Mouse (Mus musculus) lung, postnatal 10 days (tissue): Measurements from ENCODE around the gene Slc35a3.
"Not testable (repeated sequence)": the region's sequence is repeated elsewhere in the genome, so short reads cannot be mapped to it uniquely, and the experiment has no call there.

Experiments used
- DNase-seq: peaks from one replicate; pipeline ENCODE4 v3.0.0; 2021

Slc35a3 gene

GRCm38 (mm10) chr3:116695666-116695985 lies 17.0 kb downstream of the Slc35a3 start:
- no peak for DNase-seq

- DNase-seq = no peak
Measured at GRCm38 (mm10) chr3:116694955-116695665, 17.5 kb downstream of the Slc35a3 start.

- no peak for DNase-seq
Measured at GRCm38 (mm10) chr3:116694312-116694711, 18.3 kb downstream of the Slc35a3 start.

- no peak for DNase-seq
Measured at GRCm38 (mm10) chr3:116681160-116681559, 31.5 kb downstream of the Slc35a3 start, which contains the start of gene Gm43191. TSS of gene Gm43191 (minus strand) at chr3:116681260.

- not testable (repeated sequence) for DNase-seq
Measured at GRCm38 (mm10) chr3:116664281-116664680, 48.4 kb downstream of the Slc35a3 start.

GRCm38 (mm10) chr3:116662463-116662863 lies 50.2 kb downstream of the Slc35a3 start, which contains the start of gene Mfsd14a:
TSS of gene Mfsd14a (minus strand) at chr3:116662677.
- DNase-seq = peak; percentile 100

- no peak for DNase-seq
Measured at GRCm38 (mm10) chr3:116661870-116662414, 50.7 kb downstream of the Slc35a3 start.

- no peak for DNase-seq
Measured at GRCm38 (mm10) chr3:116661288-116661869, 51.3 kb downstream of the Slc35a3 start.

- no peak for DNase-seq
Measured at GRCm38 (mm10) chr3:116659856-116660430, 52.7 kb downstream of the Slc35a3 start.

GRCm38 (mm10) chr3:116658928-116659565 lies 53.6 kb downstream of the Slc35a3 start:
- DNase-seq = no peak

GRCm38 (mm10) chr3:116656184-116656965 lies 56.3 kb downstream of the Slc35a3 start:
- DNase-seq = no peak

GRCm38 (mm10) chr3:116654051-116654450 lies 58.6 kb downstream of the Slc35a3 start:
- not testable (repeated sequence) for DNase-seq

- no peak for DNase-seq
Measured at GRCm38 (mm10) chr3:116653278-116653945, 59.2 kb downstream of the Slc35a3 start.

GRCm38 (mm10) chr3:116652033-116652446 lies 60.6 kb downstream of the Slc35a3 start:
- DNase-seq = no peak

- no peak for DNase-seq
Measured at GRCm38 (mm10) chr3:116650698-116651097, 61.9 kb downstream of the Slc35a3 start.

GRCm38 (mm10) chr3:116648805-116649204 lies 63.8 kb downstream of the Slc35a3 start:
- no peak for DNase-seq

GRCm38 (mm10) chr3:116646387-116646786 lies 66.2 kb downstream of the Slc35a3 start:
- DNase-seq = no peak

- DNase-seq = no peak
Measured at GRCm38 (mm10) chr3:116642373-116642772, 70.3 kb downstream of the Slc35a3 start.

- no peak for DNase-seq
Measured at GRCm38 (mm10) chr3:116641811-116642371, 70.7 kb downstream of the Slc35a3 start.

- no peak for DNase-seq
Measured at GRCm38 (mm10) chr3:116640024-116640423, 72.6 kb downstream of the Slc35a3 start.

- no peak for DNase-seq
Measured at GRCm38 (mm10) chr3:116638572-116638971, 74.1 kb downstream of the Slc35a3 start.
